Mouse (Mus musculus) adrenal gland, postnatal 25 days (tissue): ENCODE results near the gene Trim13. TPM values are rescaled to one million over a fixed set of nuclear protein-coding genes. Genes with fewer than 3 reads are reported as not detected.
"Not testable (repeated sequence)": the region's sequence is repeated elsewhere in the genome, so short reads cannot be mapped to it uniquely, and the experiment has no call there.

Experiments used
- DNase-seq: peaks from one replicate; pipeline ENCODE4 v3.0.0; 2021; ENCODE audit warnings: mixed read lengths
- long read RNA-seq: library from polyadenylated mRNA; stranded (forward); transcript quantifications from one replicate; pipeline ENCODE4 v2.0.0, GENCODE M21; 2021
- total RNA-seq: library from RNA; stranded (reverse); gene quantifications from 2 replicates; pipeline ENCODE4 v1.2.3, GENCODE M21; 2021

Gene Trim13
- 7.0 and 9.2 TPM in 2 replicates for total RNA-seq
- long read RNA-seq, partial matches to known transcripts: 3 of 4 reads
- long read RNA-seq, other reads (novel, unspliced or antisense): 0 of 4 reads

DNA sequence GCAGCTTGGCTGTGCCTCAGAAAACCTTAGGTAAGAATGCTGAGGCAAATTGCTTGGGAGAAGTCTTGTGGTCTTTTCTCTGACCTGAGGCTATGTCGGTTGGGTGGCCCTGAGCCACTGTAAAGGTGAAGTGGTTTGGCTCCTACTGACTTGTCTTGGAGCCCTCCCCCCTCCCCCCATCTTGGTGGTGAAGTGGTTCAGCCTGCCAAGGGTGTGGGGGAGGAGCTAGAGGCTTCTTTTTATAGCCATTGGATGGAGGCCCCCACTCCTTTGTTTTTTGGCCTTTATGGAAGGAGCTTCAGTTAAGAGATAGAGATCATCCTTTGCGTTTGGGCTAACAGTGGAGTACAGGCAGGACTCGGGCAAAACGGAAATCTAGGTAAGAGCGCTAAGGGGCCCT lies at the start of gene Trim13:
Trim13 (plus strand) TSS at position 280 of the 400 bp plus-strand sequence.
- DNase-seq: no peak

DNA sequence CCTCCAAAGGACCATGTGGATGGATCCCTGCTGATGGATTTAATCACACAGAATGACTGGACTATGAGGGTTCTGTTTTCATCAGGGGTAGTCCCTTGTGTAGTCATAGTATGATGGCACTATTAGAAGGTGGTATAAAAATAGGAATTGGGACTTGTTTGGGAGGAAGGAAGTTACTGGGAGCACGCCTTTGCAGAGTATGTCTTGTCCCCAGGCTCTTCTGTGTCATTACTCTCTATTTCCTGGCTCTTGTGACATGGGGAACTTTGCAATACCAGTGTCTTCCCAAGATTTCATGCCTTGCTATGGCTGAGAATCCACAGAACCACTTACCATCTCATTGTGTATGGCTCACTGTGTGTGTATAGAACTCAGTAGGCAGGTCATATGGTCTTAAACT lies 49.4 kb upstream of the Trim13 start:
- no peak for DNase-seq

DNA sequence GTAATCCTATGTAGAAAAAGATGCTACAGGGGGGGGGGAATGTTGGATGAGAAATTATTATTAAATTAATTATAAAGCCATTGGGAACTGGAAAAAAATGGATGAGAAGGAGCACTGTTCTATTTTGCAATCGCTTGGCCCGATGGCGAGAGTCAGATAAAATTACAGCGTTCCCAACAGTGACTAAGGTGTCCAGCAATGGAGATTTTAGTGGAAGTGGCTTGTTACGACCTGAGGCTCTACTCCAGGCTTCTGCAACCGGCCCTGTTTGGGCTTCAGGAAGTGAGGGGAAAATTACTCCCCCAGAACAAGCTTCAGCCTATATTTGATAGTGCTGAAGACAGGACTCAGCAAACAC lies 42.1 kb upstream of the Trim13 start:
- DNase-seq: no peak

- DNase-seq: peak; percentile 98
Measured at GRCm38 (mm10) chr14:61556289-61557147, 41.5 kb upstream of the Trim13 start, which contains the start of gene Spryd7. Spryd7 (minus strand) TSS chr14:61556886.

- DNase-seq: no peak
Measured at GRCm38 (mm10) chr14:61558901-61559300, 39.1 kb upstream of the Trim13 start.

DNA sequence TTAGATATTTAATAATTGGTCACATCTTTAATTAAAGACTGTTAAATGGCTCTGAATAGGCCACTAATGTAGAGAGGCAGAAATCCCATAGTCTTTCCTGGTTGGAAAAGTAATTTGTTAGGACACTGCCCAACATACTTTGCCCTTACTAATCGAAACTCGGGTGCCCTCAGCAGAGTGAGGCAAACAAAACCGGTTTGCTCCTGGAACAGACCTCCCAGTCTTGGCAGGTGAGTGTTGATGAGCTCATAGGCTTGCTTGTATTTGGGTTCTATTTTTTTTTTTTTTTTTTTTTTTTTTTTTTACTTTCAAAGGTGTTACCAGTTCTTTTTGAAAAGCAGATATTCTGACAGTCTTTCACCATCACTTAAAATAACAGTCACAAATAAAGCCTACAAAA lies 38.2 kb upstream of the Trim13 start:
- DNase-seq: no peak

DNA sequence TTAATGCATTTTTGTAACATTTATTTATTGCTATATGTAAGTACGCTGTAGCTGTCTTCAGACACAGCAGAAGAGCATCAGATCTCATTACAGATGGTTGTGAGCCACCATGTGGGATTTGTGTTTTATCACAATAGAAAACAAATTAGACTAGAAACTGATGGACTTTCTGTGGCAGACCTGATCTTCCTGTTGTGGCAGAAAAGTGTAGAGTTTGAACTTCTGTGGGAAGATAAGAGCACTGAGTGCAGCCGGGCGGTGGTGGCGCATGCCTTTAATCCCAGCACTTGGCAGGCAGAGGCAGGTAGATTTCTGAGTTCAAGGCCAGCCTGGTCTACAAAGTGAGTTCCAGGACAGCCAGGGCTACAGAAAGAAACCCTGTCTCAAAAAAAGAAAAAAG lies 31.8 kb upstream of the Trim13 start:
- not testable (repeated sequence) for DNase-seq

- DNase-seq: no peak
Measured at GRCm38 (mm10) chr14:61569344-61569743, 28.7 kb upstream of the Trim13 start.

- peak; percentile 93 for DNase-seq
Measured at GRCm38 (mm10) chr14:61571366-61571765, 26.7 kb upstream of the Trim13 start.

DNA sequence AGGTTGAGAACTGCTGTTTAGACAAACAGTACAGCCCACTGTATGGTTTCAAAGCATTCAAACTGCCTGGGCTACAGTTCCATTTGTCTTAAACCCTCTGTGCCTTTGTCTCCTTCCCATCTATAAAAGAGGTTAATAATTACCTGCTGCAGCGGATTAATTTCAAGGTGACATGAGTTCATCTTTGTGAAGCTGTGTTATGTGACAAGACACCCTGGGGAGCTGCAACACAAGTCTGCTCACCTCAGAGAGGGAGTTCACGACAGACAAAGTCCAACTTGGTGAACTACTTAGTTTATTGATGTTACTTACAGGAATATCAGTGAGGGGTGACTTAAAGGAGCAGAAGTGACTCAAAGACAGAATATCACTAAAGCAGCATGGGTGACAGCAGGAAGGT lies 25.9 kb upstream of the Trim13 start:
- no peak for DNase-seq

- peak; percentile 15 for DNase-seq
Measured at GRCm38 (mm10) chr14:61575066-61575465, 23.0 kb upstream of the Trim13 start.

GRCm38 (mm10) chr14:61575941-61576340 lies 22.1 kb upstream of the Trim13 start:
- no peak for DNase-seq

DNA sequence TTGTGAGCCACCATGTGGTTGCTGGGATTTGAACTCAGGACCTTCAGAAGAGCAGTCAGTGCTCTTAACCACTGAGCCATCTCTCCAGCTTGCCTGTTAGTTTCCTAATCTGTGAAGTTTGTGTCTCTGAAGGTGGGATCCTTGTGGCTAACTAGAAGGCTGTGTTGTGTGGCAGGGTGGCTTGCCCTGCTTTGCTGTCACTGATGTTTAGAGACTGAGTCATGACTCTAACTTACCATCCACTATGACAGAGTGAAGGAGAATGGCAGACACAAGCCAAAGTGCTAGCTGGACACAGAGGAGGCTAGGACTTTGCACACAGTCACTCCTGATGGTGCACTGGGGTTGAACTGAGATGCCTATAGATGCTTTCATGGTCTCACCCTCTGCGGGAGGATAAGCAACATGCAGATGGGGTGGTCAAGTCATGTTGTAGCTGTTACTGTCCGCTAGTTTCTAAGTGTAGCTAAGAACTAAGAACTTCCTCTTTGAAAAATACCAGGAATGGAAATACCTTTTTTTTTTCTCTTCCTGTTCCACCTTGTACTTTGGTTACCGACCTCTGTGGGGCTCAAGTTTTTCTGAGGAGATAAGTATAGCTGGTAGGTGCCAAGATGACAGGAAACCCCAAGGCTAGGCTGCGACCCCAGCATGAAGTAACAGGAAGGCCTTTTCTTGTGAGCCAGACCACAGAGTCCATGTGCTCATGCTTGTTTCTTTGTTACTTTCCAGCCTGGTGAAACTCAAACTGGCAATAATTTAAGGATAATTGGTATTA lies 8.6 kb upstream of the Trim13 start:
- DNase-seq: no peak

- no peak for DNase-seq
Measured at GRCm38 (mm10) chr14:61596719-61597426, 1.2 kb upstream of the Trim13 start.

- peak; percentile 95 for DNase-seq
Measured at GRCm38 (mm10) chr14:61599057-61599806, 1.2 kb downstream of the Trim13 start.

DNA sequence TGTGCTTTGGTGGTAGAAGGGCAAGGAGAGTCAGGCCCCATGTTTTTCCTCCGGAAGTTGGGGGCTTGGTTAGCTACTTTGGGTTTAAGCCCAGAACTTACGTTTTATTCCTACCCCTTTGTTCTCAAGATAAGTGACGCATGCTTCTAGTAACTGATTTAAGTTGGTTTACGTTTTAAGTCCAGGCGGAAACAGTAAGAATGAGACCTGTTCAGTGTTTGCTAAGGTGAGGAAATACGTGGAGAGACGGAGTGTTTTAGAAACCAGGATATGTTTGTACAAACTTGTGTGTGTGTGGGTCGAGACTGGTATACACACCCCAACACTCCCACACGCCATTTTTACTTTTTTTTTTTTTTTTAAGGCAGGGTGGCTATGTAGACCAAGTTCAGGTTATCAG lies 3.3 kb downstream of the Trim13 start:
- DNase-seq: no peak

DNA sequence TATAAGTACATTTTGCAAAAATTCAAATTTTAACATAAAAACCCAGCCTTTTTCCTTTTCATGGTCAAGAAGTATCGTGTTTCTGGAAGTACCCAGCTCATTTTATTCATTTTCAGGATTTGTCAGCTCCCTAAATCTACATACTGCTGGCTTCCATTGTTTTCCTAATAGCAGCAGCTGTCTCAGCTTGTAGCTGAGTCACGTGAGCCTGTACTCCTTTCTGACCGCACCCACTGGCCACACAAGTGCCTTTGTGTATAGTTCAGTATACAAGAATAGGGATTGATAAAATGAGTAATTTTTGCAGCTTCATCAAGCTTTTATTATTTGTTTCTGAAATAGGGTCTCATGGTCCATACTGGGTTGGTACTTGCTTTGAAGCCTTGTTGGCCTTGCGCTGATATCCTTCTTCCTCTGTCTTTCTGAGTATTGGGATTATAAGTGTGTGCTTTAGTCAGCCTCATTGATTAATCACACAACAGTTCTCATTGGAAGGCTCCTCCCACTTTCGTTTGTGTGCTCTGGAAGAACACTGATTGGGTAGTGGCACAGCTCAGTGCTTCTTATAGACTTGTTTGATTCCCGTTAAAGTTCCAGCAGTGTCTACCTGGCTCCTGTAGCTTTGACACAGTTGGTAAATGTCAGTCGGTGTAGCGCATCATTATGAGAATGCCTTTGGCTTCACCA lies 5.2 kb downstream of the Trim13 start:
- no peak for DNase-seq

GRCm38 (mm10) chr14:61604081-61604480 lies 6.0 kb downstream of the Trim13 start:
- DNase-seq: no peak

GRCm38 (mm10) chr14:61606088-61606487 lies 8.0 kb downstream of the Trim13 start:
- DNase-seq: not testable (repeated sequence)

DNA sequence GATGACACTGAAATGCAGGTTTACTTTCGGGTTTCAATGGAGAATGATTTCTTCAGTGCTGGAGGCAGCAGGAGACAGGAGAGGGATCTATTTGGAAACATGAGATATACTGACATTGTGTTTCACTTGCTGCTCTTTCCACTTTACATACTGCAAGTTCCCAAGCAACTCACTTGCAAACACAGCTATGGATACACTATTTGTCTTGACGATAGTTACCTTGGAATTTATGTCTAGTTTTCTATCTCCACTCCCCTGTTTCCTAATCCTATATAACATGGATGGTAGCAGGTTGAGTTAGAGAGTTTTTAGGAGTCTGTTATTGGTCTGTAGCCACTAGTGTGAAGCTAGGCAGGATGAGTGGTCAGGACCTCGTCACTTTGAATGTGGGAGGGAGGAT lies 9.1 kb downstream of the Trim13 start, which contains the start of gene Kcnrg:
Kcnrg (plus strand) TSS at position 301 of the 400 bp plus-strand sequence.
- DNase-seq: no peak

DNA sequence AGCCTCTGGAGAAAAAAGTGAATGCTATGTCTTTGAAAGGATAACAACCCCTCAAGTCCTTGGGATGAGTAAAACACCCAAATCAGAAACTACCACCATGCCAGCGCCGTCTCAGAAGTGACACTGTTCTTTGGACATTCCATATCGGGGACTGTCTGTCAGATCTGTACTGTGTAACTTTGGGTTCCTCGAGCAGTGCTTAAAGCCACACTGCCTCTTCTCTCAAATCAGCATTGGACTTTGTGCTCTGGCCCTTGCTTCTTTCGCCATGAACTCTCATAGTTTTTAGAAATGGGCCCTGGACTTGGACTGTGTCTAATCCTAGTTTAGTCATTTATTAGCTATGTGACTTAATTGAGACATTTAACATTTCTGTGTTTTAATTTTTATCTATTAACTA lies 13.7 kb downstream of the Trim13 start:
- DNase-seq: no peak
